Mouse (Mus musculus) heart, postnatal 14 days (tissue): ENCODE results near the gene Wdr54. TPM values are rescaled to one million over a fixed set of nuclear protein-coding genes. Genes with fewer than 3 reads are reported as not detected.
A peak's percentile ranks its signal among the peaks of the same experiment; 100 is the strongest.

ENCODE experiments used
- DNase-seq, 2 experiments: peaks; one replicate each; pipeline ENCODE4 v3.0.0; 2021 to 2022
- intact Hi-C: fragments of 180-260 bp; cut with DNase I; formaldehyde crosslinking; loops from one replicate; pipeline ENCODE4 v1.15.1; 2025
- total RNA-seq, 2 experiments: library from RNA; stranded (reverse); gene quantifications; 2 replicates each; pipeline ENCODE4 v1.2.3; 2021

The Wdr54 gene
- total RNA-seq, 2 experiments from 2014 or later, result 1.1 to 1.3 TPM

DNA sequence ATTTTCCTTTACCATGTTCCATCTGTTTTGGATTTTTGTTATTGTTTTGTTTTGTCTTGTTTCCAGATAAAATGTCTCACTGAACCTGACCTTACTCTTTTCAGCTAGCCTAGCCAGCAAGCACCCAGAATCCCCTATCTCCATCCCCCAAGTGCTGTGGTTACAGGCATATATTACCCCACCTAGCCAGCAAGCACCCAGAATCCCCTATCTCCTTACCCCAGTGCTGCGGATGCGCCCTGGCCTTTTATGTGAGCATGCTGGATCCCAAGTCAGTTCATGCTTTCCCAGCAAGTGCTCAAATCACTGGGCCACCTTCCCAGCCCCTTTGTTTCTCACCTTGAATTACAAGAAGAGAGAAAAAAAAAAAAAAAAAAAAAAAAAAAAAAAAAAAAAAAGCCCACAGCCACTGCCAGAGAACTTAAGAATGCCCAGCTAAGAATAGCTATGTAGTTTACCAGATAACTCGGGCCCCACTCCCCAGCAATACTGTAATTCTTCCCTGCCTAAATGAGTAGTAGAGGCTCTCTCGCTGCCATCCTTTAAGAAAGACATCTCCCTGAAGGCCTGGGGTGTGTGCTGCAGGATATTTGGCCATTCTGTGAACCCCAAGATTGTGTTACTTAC lies 44.6 kb downstream of the Wdr54 start:
- no peak for DNase-seq
- intact Hi-C loops, result no loop called here

DNA sequence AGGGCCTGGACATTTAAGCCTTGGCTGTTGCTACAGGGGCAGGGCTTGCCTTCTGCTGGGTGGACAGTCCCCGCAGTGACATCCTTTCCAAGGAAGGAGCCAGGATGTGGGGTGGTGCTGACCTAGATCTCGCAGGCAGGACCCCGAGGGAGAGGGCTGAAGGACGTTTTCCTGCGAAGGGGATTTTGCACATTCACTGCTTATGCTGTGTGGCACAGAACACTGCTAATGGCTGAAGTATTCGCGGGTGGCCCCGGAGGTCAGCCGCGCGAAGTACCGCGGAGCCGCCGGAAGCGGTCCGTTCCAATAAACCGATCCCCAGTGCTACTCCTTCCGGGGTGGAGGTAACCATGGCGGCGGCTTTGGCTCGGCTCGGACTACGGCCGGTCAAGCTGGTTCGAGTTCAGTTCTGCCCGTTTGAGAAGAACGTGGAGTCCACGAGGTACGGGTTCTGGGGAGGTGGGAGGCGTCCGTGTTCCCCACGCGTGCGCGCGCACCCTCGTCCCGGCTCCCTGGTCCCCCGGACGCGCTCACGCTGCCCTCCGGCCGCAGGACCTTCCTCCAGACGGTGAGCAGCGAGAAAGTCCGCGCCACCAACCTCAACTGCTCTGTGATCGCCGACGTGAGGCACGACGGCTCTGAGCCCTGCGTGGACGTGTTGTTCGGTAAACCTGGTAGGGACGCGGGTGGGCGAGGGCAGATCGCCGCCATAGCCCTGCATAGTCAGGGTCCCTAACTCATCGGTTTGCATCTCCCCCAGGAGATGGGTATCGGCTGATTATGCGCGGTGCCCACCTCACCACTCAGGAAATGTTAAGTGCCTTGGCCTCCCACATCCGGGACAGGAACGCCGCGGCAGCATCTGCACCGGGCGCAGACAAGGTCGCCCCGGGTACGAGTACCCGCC lies 47.2 kb downstream of the Wdr54 start, which contains the start of gene Mrpl53:
Gene Mrpl53 (plus strand): TSS at position 279 of the 907 bp plus-strand sequence.
- peak; percentile 81 to 89 for DNase-seq
- intact Hi-C loops, result no loop called here

DNA sequence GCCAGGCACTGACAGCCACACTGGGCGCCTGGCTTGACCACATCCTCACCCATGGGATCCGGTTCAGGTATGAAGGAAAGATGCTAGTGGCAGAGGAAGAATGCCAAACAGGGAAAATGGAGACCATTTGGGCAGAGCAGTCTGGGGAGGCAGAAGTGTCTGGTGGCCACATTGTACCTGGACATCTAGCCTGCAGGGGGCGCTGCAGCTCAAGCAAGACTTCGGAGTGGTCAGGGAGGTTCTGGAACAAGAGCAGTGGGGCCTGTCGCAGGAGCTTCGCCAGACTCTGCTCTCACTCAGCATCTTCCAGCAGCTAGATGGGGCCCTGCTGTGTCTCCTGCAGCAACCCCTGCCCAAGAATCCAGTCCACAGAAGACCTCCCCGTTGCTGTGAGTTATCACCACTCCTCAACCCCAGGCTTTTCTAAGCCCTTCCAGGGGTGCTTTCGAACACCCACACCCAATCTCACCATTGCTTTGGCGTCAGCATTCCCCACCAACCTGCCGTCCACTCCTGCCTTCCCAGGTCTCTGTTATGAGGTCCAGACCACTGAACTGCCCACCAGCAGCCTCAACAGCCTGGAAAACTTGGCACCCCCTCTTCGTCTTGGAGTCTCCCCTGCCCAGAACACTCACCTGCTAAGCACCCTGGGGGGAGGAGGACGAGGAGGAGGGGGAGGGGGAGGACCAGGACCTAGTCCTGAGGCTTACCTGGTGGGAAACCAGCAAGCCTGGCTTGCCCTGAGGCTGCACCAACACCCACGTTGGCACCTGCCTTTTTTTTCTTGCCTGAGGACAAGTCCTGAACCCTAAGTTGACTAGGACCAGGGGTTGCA lies 48.4 kb downstream of the Wdr54 start:
- intact Hi-C loops, result no loop called here
- DNase-seq, result peak; percentile 76 to 85

DNA sequence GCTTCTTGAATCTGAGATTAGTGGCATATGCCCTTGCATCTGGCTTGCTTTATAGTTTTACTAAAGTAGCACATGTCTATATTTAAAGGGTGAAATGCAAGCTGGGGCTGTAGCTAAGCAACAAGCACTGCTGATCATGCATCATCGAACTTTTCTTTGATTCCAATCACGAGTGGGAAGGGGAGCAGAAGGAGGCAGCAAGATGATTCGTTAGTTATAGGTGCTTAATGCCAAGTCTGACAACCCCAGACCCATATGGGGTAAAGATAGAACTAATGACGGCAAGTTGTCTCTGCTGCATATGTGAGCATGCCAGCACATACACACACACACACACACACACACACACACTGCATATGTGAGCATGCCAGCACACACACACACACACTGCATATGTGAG lies 52.0 kb downstream of the Wdr54 start:
- DNase-seq, result no peak
- intact Hi-C loops, result no loop called here

DNA sequence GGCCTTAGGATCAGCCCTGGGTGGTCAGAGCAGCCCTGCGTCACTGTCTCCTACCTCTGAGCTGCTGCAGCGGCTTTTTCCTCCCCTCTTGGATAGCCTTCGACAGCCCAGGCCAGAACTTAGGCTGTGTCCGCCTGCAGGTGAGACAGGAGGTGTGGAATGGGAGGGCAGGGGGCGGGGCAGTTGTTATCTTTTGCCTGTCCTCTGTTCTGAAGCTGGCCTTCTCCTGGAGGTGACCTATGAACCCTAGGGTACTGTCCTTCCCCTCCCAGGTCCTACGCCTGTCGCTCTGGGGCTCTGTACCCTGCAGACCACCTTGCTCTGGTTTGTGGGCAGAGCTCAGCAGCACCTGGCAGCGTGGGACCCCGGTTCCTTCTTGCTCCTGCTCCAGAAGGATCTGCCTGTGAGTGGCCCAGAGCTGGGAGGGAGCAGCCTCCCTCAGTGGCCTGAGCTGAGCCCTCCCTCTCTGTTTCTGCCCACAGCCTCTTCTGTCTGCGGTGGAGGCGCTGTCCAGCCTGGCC lies 53.0 kb downstream of the Wdr54 start:
- intact Hi-C loops, result no loop called here

DNA sequence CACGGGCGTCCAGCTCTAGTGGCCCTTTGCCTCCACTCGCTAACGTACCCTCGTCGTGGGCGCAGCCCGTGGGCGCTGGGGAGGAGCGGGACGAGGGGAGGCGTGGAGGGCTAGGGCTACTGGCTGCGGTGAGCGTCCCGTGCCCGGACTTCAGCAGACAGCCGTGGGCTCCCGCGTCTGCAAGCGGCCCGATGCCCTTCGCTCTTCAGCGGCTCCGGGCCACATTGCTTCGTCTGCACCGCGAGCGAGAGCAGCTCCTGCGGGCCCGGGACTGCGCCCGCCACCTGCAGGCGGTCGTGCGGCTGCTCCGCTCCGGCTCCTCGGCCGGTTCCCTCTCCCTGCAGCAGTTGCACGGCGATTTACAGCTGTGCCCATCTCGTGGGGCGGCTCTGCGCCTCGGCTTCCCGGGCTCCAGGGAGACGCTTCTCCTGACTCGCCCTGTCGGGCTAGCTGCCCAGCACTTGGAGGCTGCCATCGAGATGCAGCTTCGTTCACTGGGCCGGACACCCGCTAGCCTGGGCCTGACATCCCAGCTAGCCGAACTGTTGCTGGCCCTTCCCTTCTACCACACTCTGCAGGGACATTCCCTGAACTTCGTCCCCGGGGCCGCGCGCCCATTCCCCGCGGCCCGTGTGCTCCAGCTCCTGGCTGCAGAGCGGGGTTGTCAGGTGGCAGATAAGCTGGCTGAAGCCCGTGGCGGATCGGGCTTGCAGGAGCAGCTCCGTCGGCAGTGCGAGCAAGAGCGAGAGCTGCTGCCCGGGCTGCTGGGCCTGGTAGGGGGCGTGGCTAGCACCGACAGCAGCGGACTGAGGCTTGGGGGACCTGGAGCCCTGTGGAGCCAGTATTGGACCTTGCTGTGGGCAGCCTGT lies 54.3 kb downstream of the Wdr54 start:
- peak; percentile 68 to 74 for DNase-seq
- intact Hi-C loops, result loop anchor here (1.0 to 2.0 kb wide), 3 partner anchors 23 to 104 kb away; partner anchors contain the start of gene Aup1

More for the DNA sequence above, 53.0 kb downstream of the Wdr54 start:
- no peak for DNase-seq

DNA sequence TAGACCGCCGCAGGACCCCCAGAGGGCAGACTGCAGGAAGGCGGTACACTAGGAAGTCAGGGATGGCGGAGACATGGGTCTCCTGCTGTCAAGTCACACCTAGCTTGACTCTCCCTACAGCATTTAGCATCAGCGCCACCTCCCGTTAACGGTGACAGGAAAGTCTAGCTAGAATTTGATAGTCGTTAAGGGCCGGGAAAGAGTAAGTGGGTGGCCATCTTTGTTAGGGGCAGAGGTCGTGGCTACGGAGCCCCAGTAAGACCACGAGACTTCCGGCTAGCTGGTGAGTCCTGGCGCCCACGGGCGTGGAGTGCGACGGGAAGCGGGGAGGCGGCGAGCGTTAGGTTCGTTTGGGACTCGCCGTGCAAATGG lies 54.9 kb downstream of the Wdr54 start, which contains the start of the genes Ccdc142 and Gm42688:
Gene Ccdc142 (plus strand): TSS at position 286 of the 372 bp plus-strand sequence.
Gene Gm42688 (plus strand): TSS at position 302 of the 372 bp plus-strand sequence.
- intact Hi-C loops, result loop anchor here (1.0 to 2.0 kb wide), 3 partner anchors 23 to 103 kb away; partner anchors contain the start of gene Aup1
- peak; percentile 85 to 89 for DNase-seq

Other genes starting within 250 kb of the Wdr54 start
- gene Sema4f, start 216.6 kb downstream of the Wdr54 start, total RNA-seq, result under 1 TPM; 0.29 to 0.33 TPM
- gene M1ap, start 209.5 kb downstream of the Wdr54 start, total RNA-seq, result under 1 TPM in 1 of 2 experiments, not detected in 1; 0.14 TPM
- 1 to 10 TPM; 3.7 to 4.3 TPM for gene Dok1, start 122.9 kb downstream of the Wdr54 start, total RNA-seq
- 1 to 10 TPM; 3.9 to 4.9 TPM for gene Loxl3, start 122.2 kb downstream of the Wdr54 start, total RNA-seq
- gene Aup1, start 101.9 kb downstream of the Wdr54 start, total RNA-seq, result 10 to 100 TPM; 82.7 to 85.5 TPM
- gene Htra2, start 101.1 kb downstream of the Wdr54 start, total RNA-seq, result 10 to 100 TPM; 30.2 to 34.6 TPM
- gene Dqx1, start 98.6 kb downstream of the Wdr54 start, total RNA-seq, result under 1 TPM; 0.57 to 0.61 TPM
- not detected for gene Tlx2, start 86.1 kb downstream of the Wdr54 start, total RNA-seq
- 1 to 10 TPM; 6.7 to 7.8 TPM for gene Pcgf1, start 78.5 kb downstream of the Wdr54 start, total RNA-seq
- gene Lbx2, start 70.0 kb downstream of the Wdr54 start, total RNA-seq, result 1 to 10 TPM in 1 of 2 experiments, under 1 TPM in 1; 0.38 to 1.1 TPM
- gene Ccdc142, start 54.8 kb downstream of the Wdr54 start, total RNA-seq, result 1 to 10 TPM; 1.0 to 1.8 TPM
- 1 to 10 TPM; 1.4 to 1.6 TPM for gene Gm42688, start 54.8 kb downstream of the Wdr54 start, total RNA-seq
- 100 to 1,000 TPM; 133 to 136 TPM for gene Mrpl53, start 47.4 kb downstream of the Wdr54 start, total RNA-seq
- gene Mogs, start 40.9 kb downstream of the Wdr54 start, total RNA-seq, result 10 to 100 TPM; 10.4 to 11.4 TPM
- 10 to 100 TPM; 72.4 to 80.1 TPM for gene Wbp1, start 34.8 kb downstream of the Wdr54 start, total RNA-seq
- 10 to 100 TPM; 14.2 to 15.3 TPM for gene Ino80b, start 31.0 kb downstream of the Wdr54 start, total RNA-seq
- 1 to 10 TPM; 6.9 to 8.0 TPM for gene Rtkn, start 20.9 kb downstream of the Wdr54 start, total RNA-seq
- under 1 TPM in 1 of 2 experiments, not detected in 1; 0.26 TPM for gene 1700003E16Rik, start within 50 bp of the Wdr54 start, total RNA-seq
- 100 to 1,000 TPM; 121 to 128 TPM for gene Dctn1, start 9.5 kb upstream of the Wdr54 start, total RNA-seq
- under 1 TPM in 1 of 2 experiments, not detected in 1; 0.10 TPM for gene Slc4a5, start 63.4 kb upstream of the Wdr54 start, total RNA-seq
- gene Mthfd2, start 169.5 kb upstream of the Wdr54 start, total RNA-seq, result 1 to 10 TPM; 4.4 to 5.9 TPM
- gene Mob1a, start 169.6 kb upstream of the Wdr54 start, total RNA-seq, result 10 to 100 TPM; 29.3 to 30.0 TPM
- 100 to 1,000 TPM; 297 to 299 TPM for gene Bola3, start 192.8 kb upstream of the Wdr54 start, total RNA-seq